Mouse (Mus musculus): ENCODE measurements around the gene Osbpl3. TPM values are rescaled to one million over a fixed set of nuclear protein-coding genes. Genes with fewer than 3 reads are reported as not detected.

Gene Osbpl3
- polyA plus RNA-seq, 1 experiment from 2014 or later: 16.7 TPM

DNA sequence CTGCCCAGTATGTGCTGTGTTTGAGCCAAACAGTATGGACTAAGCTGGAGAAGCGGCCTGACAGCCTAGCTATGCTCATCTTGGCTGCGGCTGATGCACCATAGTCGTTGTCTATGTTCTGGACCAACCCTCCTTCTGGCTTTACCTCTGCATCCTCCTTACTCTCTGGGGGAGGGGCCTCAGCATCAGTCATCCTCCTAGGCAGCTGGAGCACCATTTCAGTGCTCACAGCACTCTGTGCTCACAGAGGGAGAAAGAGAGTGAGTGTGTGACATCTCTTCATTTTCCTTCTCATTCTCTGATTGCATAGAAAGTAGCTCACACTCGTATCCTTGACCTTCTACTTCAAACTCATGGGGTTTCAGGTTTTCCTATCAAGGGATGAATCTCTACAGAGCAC lies 129.8 kb downstream of the Osbpl3 start:
- Histone ChIP-seq H3K27ac (ENCODE audit: low read length) (no peak overlapping the region), H3K9me3 (ENCODE audit: control insufficient read depth, low read depth, low read length) (no peaks in the 10 kb centered on the region), H3K36me3 (ENCODE audit: control insufficient read depth, insufficient read depth, low read length) (no peaks in the 10 kb centered on the region), H3K4me1 (ENCODE audit: control insufficient read depth, insufficient read depth, low read length) (0 out of 2 replicates have a peak, but pooled peaks cover 9% of the 10 kb centered on the region), H3K4me3 (ENCODE audit: low read depth, low read length) (no peak overlapping the region), H3K27me3 (ENCODE audit: control insufficient read depth, insufficient read depth, low read length) (no peaks in the 10 kb centered on the region), H3K9ac (replicated peaks; ENCODE audit: low read depth, low read length) (no peak overlapping the region), H3K4me2 (replicated peaks; ENCODE audit: low read depth, low read length) (no peak overlapping the region)
- ATAC-seq (ENCODE audit: insufficient number of reproducible peaks, insufficient read depth, low FRiP score, low read depth): no peak
- WGBS: 88% methylated on average over 4 of the region's 4 CpGs

GRCm38 (mm10) chr6:50325485-50325884 lies 130.5 kb downstream of the Osbpl3 start:
- no peak for ATAC-seq (ENCODE audit: insufficient number of reproducible peaks, insufficient read depth, low FRiP score, low read depth)
- 81% methylated on average over 9 of the region's 9 CpGs for WGBS
- no peak overlapping the region for H3K27ac ChIP-seq (ENCODE audit: low read length)
- H3K4me3 ChIP-seq (ENCODE audit: low read depth, low read length): no peak overlapping the region
- H3K9me3 ChIP-seq (ENCODE audit: control insufficient read depth, low read depth, low read length): no peaks in the 10 kb centered on the region
- H3K36me3 ChIP-seq (ENCODE audit: control insufficient read depth, insufficient read depth, low read length): no peaks in the 10 kb centered on the region
- H3K4me1 ChIP-seq (ENCODE audit: control insufficient read depth, insufficient read depth, low read length): 0 out of 2 replicates have a peak, but pooled peaks cover 9% of the 10 kb centered on the region
- no peak overlapping the region for H3K4me2 ChIP-seq (replicated peaks; ENCODE audit: low read depth, low read length)
- H3K9ac ChIP-seq (replicated peaks; ENCODE audit: low read depth, low read length): no peak overlapping the region
- H3K27me3 ChIP-seq (ENCODE audit: control insufficient read depth, insufficient read depth, low read length): no peaks in the 10 kb centered on the region

DNA sequence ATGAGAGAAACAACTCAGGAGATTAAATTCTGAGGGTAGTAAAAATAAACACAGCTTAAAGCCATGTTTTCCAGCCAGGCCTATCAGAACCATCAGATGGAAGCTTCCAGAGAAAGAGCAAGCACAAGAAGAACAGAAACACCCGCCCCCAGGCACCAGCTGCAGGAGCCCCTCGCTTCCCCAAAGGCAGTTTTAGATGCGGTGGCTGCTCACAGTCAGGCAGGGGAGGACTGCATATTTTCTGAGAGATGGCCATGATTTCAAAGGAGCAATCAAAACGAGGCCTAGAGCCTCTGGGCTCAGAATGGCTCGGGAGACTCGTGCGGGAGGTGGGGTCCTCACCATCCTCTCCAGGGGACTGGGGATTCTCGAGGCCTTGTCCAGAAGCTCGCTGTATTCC lies 133.4 kb downstream of the Osbpl3 start:
- Histone ChIP-seq H3K9me3 (ENCODE audit: control insufficient read depth, low read depth, low read length) (no peaks in the 10 kb centered on the region), H3K4me3 (ENCODE audit: low read depth, low read length) (no peak overlapping the region), H3K9ac (replicated peaks; ENCODE audit: low read depth, low read length) (no peak overlapping the region), H3K4me2 (replicated peaks; ENCODE audit: low read depth, low read length) (no peak overlapping the region), H3K36me3 (ENCODE audit: control insufficient read depth, insufficient read depth, low read length) (no peaks in the 10 kb centered on the region), H3K4me1 (ENCODE audit: control insufficient read depth, insufficient read depth, low read length) (no peaks in the 10 kb centered on the region), H3K27me3 (ENCODE audit: control insufficient read depth, insufficient read depth, low read length) (no peaks in the 10 kb centered on the region), H3K27ac (ENCODE audit: low read length) (no peak overlapping the region)
- WGBS: 55% methylated on average over 9 of the region's 9 CpGs
- ATAC-seq (ENCODE audit: insufficient number of reproducible peaks, insufficient read depth, low FRiP score, low read depth): no peak

DNA sequence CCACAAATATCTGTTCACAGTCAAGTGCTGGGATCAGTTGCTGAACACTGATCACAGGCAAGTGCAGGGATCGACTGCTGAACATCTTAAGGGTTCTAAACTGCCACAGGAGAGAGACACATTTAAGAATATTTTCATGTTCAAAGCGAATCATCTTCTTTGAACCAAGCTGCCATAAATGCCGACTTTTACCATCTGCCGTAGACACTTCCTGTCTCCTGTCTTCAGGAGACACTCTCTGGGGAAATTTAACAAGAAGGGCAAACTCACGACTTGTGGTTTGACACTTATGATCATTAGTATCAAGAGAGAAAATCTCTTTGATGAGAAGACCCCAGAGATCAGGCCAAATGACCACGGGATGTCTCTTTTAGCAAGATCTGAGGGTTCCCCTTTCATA lies 134.3 kb downstream of the Osbpl3 start:
- Histone ChIP-seq H3K9me3 (ENCODE audit: control insufficient read depth, low read depth, low read length) (no peaks in the 10 kb centered on the region), H3K4me1 (ENCODE audit: control insufficient read depth, insufficient read depth, low read length) (no peaks in the 10 kb centered on the region), H3K4me2 (replicated peaks; ENCODE audit: low read depth, low read length) (no peak overlapping the region), H3K27ac (ENCODE audit: low read length) (no peak overlapping the region), H3K36me3 (ENCODE audit: control insufficient read depth, insufficient read depth, low read length) (no peaks in the 10 kb centered on the region), H3K9ac (replicated peaks; ENCODE audit: low read depth, low read length) (no peak overlapping the region), H3K4me3 (ENCODE audit: low read depth, low read length) (no peak overlapping the region), H3K27me3 (ENCODE audit: control insufficient read depth, insufficient read depth, low read length) (no peaks in the 10 kb centered on the region)
- WGBS: 80% methylated on average over 6 of the region's 6 CpGs
- no peak for ATAC-seq (ENCODE audit: insufficient number of reproducible peaks, insufficient read depth, low FRiP score, low read depth)

GRCm38 (mm10) chr6:50318590-50319172 lies 137.3 kb downstream of the Osbpl3 start:
- H3K4me3 ChIP-seq (ENCODE audit: low read depth, low read length): no peak overlapping the region
- WGBS: 71% methylated on average over 7 of the region's 7 CpGs
- H3K4me1 ChIP-seq (ENCODE audit: control insufficient read depth, insufficient read depth, low read length): no peaks in the 10 kb centered on the region
- no peak for ATAC-seq (ENCODE audit: insufficient number of reproducible peaks, insufficient read depth, low FRiP score, low read depth)
- no peaks in the 10 kb centered on the region for H3K27me3 ChIP-seq (ENCODE audit: control insufficient read depth, insufficient read depth, low read length)
- H3K27ac ChIP-seq (ENCODE audit: low read length): no peak overlapping the region
- no peaks in the 10 kb centered on the region for H3K36me3 ChIP-seq (ENCODE audit: control insufficient read depth, insufficient read depth, low read length)
- H3K9me3 ChIP-seq (ENCODE audit: control insufficient read depth, low read depth, low read length): no peaks in the 10 kb centered on the region
- no peak overlapping the region for H3K9ac ChIP-seq (replicated peaks; ENCODE audit: low read depth, low read length)
- no peak overlapping the region for H3K4me2 ChIP-seq (replicated peaks; ENCODE audit: low read depth, low read length)

- no peaks in the 10 kb centered on the region for H3K4me1 ChIP-seq (ENCODE audit: control insufficient read depth, insufficient read depth, low read length)
- H3K27ac ChIP-seq (ENCODE audit: low read length): no peak overlapping the region
- no peak overlapping the region for H3K4me3 ChIP-seq (ENCODE audit: low read depth, low read length)
- H3K9me3 ChIP-seq (ENCODE audit: control insufficient read depth, low read depth, low read length): no peaks in the 10 kb centered on the region
- no peak overlapping the region for H3K4me2 ChIP-seq (replicated peaks; ENCODE audit: low read depth, low read length)
- ATAC-seq (ENCODE audit: insufficient number of reproducible peaks, insufficient read depth, low FRiP score, low read depth): no peak
- no peak overlapping the region for H3K9ac ChIP-seq (replicated peaks; ENCODE audit: low read depth, low read length)
- H3K36me3 ChIP-seq (ENCODE audit: control insufficient read depth, insufficient read depth, low read length): no peaks in the 10 kb centered on the region
- WGBS: 68% methylated on average over 2 of the region's 2 CpGs
- H3K27me3 ChIP-seq (ENCODE audit: control insufficient read depth, insufficient read depth, low read length): no peaks in the 10 kb centered on the region
These were observed 137.9 kb downstream of the Osbpl3 start for GRCm38 (mm10) chr6:50318150-50318549.

- Histone ChIP-seq H3K27me3 (ENCODE audit: control insufficient read depth, insufficient read depth, low read length) (no peaks in the 10 kb centered on the region), H3K4me3 (ENCODE audit: low read depth, low read length) (no peak overlapping the region), H3K9me3 (ENCODE audit: control insufficient read depth, low read depth, low read length) (no peaks in the 10 kb centered on the region), H3K36me3 (ENCODE audit: control insufficient read depth, insufficient read depth, low read length) (no peaks in the 10 kb centered on the region), H3K4me2 (replicated peaks; ENCODE audit: low read depth, low read length) (no peak overlapping the region), H3K9ac (replicated peaks; ENCODE audit: low read depth, low read length) (no peak overlapping the region), H3K27ac (ENCODE audit: low read length) (no peak overlapping the region), H3K4me1 (ENCODE audit: control insufficient read depth, insufficient read depth, low read length) (no peaks in the 10 kb centered on the region)
- 88% methylated on average over 7 of the region's 7 CpGs for WGBS
- ATAC-seq (ENCODE audit: insufficient number of reproducible peaks, insufficient read depth, low FRiP score, low read depth): no peak
These were observed 139.1 kb downstream of the Osbpl3 start for GRCm38 (mm10) chr6:50316795-50317505.

DNA sequence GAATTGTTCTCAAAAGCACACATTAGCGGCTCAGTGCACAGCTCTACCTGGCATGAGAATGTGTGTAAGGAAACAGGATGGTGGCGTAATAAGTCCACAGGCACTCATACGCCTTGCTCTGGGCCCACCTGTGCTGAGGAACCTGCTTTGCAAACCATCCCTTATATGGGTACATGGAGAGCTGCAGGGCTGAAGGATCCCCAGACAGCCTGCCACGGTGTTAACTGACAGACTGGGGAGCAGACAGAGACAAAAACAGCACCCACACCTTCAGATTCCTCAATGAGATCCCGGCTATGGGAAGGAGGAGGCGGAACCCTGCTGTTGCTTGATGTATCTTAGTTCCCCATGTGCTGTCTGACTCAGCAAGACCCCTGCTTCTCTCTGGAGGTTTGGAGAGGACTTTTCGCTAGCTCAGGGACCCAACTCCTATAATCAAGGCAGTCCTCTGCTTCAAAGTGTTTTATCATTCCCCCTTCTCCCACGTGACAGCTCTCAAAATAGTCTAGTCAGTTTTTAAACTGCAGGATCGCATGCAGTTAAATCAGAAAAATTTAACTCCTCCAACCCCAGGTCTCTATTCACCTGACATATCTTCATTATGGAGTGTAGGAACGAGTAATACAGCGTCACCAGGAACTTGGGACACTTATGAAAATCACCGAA lies 141.5 kb downstream of the Osbpl3 start:
- WGBS: 64% methylated on average over 12 of the region's 12 CpGs
- no peaks in the 10 kb centered on the region for H3K27me3 ChIP-seq (ENCODE audit: control insufficient read depth, insufficient read depth, low read length)
- H3K27ac ChIP-seq (ENCODE audit: low read length): no peak overlapping the region
- no peaks in the 10 kb centered on the region for H3K4me1 ChIP-seq (ENCODE audit: control insufficient read depth, insufficient read depth, low read length)
- no peak overlapping the region for H3K4me2 ChIP-seq (replicated peaks; ENCODE audit: low read depth, low read length)
- H3K9ac ChIP-seq (replicated peaks; ENCODE audit: low read depth, low read length): no peak overlapping the region
- no peak for ATAC-seq (ENCODE audit: insufficient number of reproducible peaks, insufficient read depth, low FRiP score, low read depth)
- H3K36me3 ChIP-seq (ENCODE audit: control insufficient read depth, insufficient read depth, low read length): no peaks in the 10 kb centered on the region
- no peaks in the 10 kb centered on the region for H3K9me3 ChIP-seq (ENCODE audit: control insufficient read depth, low read depth, low read length)
- H3K4me3 ChIP-seq (ENCODE audit: low read depth, low read length): no peak overlapping the region

Data from stomach, embryonic 14.5 days (tissue).